Mouse (Mus musculus): ENCODE results near the gene Prr5l. TPM values are rescaled to one million over a fixed set of nuclear protein-coding genes. Genes with fewer than 3 reads are reported as not detected.
A peak's percentile ranks its signal among the peaks of the same experiment; 100 is the strongest.

Gene Prr5l
- polyA plus RNA-seq, 1 experiment, result 3.9 TPM

DNA sequence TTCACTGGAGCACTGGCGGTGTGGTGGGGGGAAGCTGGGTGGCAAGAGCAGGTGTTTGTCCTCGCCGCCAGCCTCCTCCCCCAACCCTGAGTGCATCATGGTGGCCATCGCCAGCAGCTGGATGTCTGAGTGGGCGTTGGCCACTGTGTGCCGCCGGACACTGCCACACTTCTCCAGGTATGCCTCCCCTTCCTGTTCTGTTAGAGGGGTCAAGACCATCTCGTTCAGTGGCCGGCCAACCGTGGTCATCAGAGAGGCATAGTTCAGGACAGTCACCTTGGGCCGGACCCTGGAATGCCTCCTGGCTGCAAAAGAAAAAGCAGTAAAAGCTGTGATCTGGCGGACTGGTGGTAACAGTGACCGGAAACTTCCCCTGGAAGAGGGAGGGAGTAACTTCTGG is 165.7 kb downstream of the Prr5l start:
- no peak overlapping the region for H3K4me3 ChIP-seq (ENCODE audit: insufficient read depth, low read length)
- no peak overlapping the region for H3K27ac ChIP-seq (ENCODE audit: insufficient read depth, low read depth, low read length)
- no peaks in the 10 kb centered on the region for H3K4me1 ChIP-seq (ENCODE audit: control insufficient read depth, insufficient read depth, low read length)
- TF ChIP-seq POLR2A (IDR thresholded peaks at IDR 0.05; ENCODE audit: borderline replicate concordance, low read depth, low read length), result no peak
- no peak for TF ChIP-seq CTCF (IDR thresholded peaks at IDR 0.05; ENCODE audit: low read depth, low read length)

DNA sequence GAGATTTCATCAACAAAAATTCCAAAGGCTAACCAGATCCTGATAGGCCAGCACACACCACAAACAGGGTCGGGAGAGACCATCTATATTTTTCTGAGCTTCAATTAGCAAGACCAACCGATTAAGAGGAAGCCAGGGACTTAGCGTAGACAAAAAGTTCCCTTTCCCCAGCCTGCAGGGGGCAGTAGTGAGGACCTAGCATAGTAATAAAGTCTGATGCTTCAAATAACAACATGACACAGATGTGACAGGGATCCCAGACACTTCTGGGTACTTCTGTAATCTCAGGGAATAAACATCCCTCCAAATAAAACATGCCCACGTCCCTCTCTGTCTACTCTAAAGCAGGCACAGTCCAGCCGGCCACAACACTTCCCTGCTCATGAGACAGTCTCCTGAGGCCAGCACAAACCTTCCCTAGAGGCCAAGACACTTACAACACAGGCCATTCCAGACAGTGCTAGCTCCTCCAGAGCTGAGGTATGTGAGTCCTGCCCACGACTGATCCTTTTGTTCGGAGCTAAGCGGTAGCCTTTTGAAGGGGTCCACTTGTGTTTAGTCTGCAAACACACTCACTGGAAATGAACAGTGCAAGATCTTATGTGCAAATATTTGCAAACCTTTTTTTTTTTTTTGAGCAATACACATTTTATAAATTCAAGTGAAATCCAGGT is 167.0 kb downstream of the Prr5l start:
- H3K4me3 ChIP-seq (ENCODE audit: insufficient read depth, low read length), result no peak overlapping the region
- TF ChIP-seq POLR2A (IDR thresholded peaks at IDR 0.05; ENCODE audit: borderline replicate concordance, low read depth, low read length) (no peak), CTCF (IDR thresholded peaks at IDR 0.05; ENCODE audit: low read depth, low read length) (no peak)
- H3K27ac ChIP-seq (ENCODE audit: insufficient read depth, low read depth, low read length), result no peak overlapping the region
- H3K4me1 ChIP-seq (ENCODE audit: control insufficient read depth, insufficient read depth, low read length), result no peaks in the 10 kb centered on the region

DNA sequence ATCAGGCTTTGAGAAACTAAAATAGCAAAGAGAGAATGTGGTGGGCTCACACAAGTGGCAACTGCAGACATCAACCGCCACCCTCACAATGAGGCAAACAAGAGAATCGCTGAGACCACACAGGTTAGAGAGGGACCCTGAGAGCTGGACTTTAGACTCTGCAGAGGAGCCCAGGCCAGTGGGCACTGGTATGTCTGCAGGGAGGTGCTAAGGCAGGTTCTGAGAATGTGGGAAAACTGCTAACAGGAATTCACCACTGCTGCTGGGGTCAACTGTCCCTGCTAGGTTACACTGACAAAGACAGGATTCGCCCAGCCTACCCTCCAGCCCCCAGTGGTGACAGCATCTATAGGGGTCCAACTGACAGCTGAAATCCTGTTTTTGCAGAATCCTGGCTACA is 171.2 kb downstream of the Prr5l start:
- Histone ChIP-seq H3K27ac (ENCODE audit: insufficient read depth, low read depth, low read length) (no peak overlapping the region), H3K4me3 (ENCODE audit: insufficient read depth, low read length) (no peak overlapping the region), H3K4me1 (ENCODE audit: control insufficient read depth, insufficient read depth, low read length) (no peaks in the 10 kb centered on the region)
- no peak for TF ChIP-seq CTCF (IDR thresholded peaks at IDR 0.05; ENCODE audit: low read depth, low read length)
- no peak for TF ChIP-seq POLR2A (IDR thresholded peaks at IDR 0.05; ENCODE audit: borderline replicate concordance, low read depth, low read length)

DNA sequence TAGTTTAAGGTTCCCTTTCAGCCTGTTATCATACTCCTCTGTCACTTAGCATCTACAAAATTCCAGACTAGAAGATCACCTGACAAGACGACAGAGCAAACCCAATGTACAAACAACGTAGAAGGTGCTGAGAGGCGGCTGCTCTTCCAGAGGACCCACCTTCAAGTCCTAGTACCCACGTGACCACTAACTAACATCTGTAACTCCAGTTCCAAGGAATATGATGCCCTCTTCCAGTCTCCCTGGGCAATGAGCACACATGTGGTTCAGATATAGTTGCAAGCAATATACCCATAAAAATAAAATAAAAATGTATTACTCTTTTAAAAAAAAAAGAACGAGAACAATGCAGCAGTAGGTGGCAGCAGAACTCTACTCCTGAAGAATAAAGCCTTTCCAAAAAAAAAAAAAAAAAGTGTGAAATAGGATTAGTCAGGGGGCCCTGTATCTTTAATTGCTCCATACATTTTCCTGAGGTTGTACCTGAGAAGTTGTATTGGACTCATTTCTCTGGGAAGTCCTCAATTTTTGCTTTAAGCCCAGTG is 176.8 kb downstream of the Prr5l start:
- TF ChIP-seq CTCF (IDR thresholded peaks at IDR 0.05; ENCODE audit: low read depth, low read length) (no peak), POLR2A (IDR thresholded peaks at IDR 0.05; ENCODE audit: borderline replicate concordance, low read depth, low read length) (no peak)
- H3K4me1 ChIP-seq (ENCODE audit: control insufficient read depth, insufficient read depth, low read length), result peaks cover 2% of the 10 kb centered on the region; the same call in 1 of the 2 replicates
- H3K27ac ChIP-seq (ENCODE audit: insufficient read depth, low read depth, low read length), result no peak overlapping the region
- H3K4me3 ChIP-seq (ENCODE audit: insufficient read depth, low read length), result no peak overlapping the region

DNA sequence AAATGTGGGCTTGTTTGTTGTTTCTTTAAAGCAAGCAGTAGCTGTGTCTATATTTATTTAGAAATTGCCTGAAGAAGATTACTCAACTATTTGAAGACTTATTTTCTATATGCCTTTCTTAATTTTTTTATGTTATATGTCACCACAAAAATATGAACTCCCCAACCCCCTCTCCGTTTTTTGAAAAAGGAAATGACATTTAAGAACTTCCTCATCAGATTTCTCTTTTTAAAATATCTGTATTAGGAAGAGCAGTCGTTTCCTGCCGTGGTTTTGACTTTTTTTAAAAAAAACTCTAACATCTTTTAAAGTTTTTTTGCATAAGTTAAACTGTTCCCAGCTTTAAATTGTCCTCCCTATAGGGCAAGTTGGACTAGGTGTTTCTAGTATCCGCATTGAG is 183.5 kb downstream of the Prr5l start:
- Histone ChIP-seq H3K4me3 (ENCODE audit: insufficient read depth, low read length) (no peak overlapping the region), H3K4me1 (ENCODE audit: control insufficient read depth, insufficient read depth, low read length) (peaks cover 34% of the 10 kb centered on the region), H3K27ac (ENCODE audit: insufficient read depth, low read depth, low read length) (peak overlapping the region; percentile 80)
- no peak for TF ChIP-seq POLR2A (IDR thresholded peaks at IDR 0.05; ENCODE audit: borderline replicate concordance, low read depth, low read length)
- TF ChIP-seq CTCF (IDR thresholded peaks at IDR 0.05; ENCODE audit: low read depth, low read length), result no peak

DNA sequence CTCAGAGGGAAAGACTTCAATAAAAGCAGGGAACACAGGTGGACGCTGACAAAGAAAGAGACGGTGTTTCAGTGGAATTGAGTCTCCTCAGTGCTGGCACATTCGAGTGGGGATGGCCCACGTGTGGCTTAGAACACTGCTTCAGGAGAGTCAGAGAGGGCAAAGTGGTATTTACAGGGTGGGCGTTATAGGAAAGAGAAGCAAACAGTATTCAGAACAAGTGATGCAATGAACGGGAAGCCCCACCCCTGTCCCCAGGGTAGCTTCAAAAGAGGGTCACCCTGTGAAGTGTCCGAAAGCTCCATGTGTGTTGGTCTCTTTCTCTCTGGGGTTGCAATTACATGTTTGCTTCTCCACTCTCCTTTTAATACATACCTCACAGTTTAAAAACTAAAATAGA is 187.2 kb downstream of the Prr5l start:
- Histone ChIP-seq H3K4me1 (ENCODE audit: control insufficient read depth, insufficient read depth, low read length) (peaks cover 32% of the 10 kb centered on the region), H3K4me3 (ENCODE audit: insufficient read depth, low read length) (no peak overlapping the region), H3K27ac (ENCODE audit: insufficient read depth, low read depth, low read length) (no peak overlapping the region)
- TF ChIP-seq POLR2A (IDR thresholded peaks at IDR 0.05; ENCODE audit: borderline replicate concordance, low read depth, low read length), result no peak
- no peak for TF ChIP-seq CTCF (IDR thresholded peaks at IDR 0.05; ENCODE audit: low read depth, low read length)

DNA sequence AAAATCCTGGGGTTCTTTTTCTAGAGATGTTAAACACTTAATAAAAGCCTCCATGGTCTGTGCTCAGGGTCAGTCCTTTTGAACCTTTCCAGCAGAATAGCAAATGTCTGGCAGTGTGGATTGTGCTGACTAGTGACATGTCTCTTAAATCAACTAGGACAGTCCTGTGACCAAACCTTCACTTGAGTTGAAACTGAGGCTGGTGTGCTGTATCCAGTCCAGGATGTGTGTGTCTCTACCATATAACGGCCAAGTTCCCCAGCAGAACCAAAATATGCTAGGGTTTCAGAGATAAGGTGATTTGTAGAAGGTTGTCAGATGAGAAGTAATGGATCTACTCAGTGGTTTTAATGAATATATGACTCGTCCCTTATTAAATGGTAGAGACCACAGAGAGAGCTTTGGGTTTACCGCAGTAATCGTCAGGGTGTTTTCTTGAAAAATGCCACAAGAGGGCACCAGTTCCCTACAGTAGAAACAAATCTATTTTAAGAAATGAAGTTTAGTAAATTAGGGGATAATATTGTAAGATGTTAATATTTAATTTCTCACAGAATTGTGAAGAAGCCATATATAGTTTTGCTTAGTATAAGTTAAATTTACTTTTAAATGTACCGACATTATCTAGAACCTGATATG is 189.1 kb downstream of the Prr5l start:
- TF ChIP-seq CTCF (IDR thresholded peaks at IDR 0.05; ENCODE audit: low read depth, low read length) (no peak), POLR2A (IDR thresholded peaks at IDR 0.05; ENCODE audit: borderline replicate concordance, low read depth, low read length) (no peak)
- Histone ChIP-seq H3K4me1 (ENCODE audit: control insufficient read depth, insufficient read depth, low read length) (peaks cover 22% of the 10 kb centered on the region), H3K4me3 (ENCODE audit: insufficient read depth, low read length) (no peak overlapping the region), H3K27ac (ENCODE audit: insufficient read depth, low read depth, low read length) (no peak overlapping the region)

DNA sequence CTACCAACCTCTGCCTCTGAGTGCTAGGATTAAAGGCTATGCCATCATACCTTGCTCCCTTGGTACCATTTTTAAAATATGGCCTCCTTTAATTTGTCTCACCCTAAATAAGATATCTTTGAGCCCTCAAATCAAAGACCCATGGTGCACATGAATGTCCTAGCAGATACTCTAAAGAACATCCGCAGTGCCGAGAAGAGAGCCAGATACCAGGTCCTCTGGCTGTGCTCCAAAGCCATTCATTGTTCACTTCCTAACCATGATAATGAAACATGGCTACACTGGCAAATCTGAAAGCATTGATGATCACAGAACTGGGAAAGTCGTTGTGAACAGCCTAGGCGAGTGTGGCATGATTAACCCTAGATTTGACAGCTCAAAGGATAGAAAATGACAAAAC is 189.8 kb downstream of the Prr5l start:
- TF ChIP-seq CTCF (IDR thresholded peaks at IDR 0.05; ENCODE audit: low read depth, low read length), result no peak
- no peak for TF ChIP-seq POLR2A (IDR thresholded peaks at IDR 0.05; ENCODE audit: borderline replicate concordance, low read depth, low read length)
- no peak overlapping the region for H3K4me3 ChIP-seq (ENCODE audit: insufficient read depth, low read length)

DNA sequence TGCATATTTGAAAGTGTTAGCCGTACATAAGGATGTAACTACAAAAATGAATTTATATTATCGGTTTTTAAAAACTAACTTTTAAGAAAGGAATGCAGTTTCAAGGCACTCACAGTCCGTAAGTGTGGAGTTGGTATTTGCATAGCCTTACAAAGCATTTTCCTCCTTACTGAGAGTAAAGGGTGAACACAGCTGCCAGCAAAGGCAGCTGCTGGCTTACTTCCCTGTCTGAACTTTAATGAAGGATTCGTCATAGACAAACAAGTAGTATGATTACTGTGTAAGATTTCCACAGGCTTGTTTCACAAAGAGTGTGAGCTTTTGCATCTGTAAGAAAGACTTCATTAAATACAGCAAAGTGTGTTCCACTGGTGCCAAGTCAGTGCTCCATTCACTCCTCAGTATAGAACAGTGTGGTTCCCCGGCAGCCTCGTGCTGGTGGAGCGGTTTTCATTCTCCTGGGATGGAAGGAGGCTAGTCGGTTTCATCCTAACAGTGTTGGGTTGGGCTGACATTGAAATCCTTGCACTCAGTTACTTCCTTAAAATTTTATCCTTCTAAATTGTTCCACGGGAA is 192.5 kb downstream of the Prr5l start:
- Histone ChIP-seq H3K27ac (ENCODE audit: insufficient read depth, low read depth, low read length) (no peak overlapping the region), H3K4me1 (ENCODE audit: control insufficient read depth, insufficient read depth, low read length) (no peaks in the 10 kb centered on the region), H3K4me3 (ENCODE audit: insufficient read depth, low read length) (no peak overlapping the region)
- TF ChIP-seq CTCF (IDR thresholded peaks at IDR 0.05; ENCODE audit: low read depth, low read length) (no peak), POLR2A (IDR thresholded peaks at IDR 0.05; ENCODE audit: borderline replicate concordance, low read depth, low read length) (no peak)

More for the DNA sequence above, 189.8 kb downstream of the Prr5l start:
- Histone ChIP-seq H3K4me1 (ENCODE audit: control insufficient read depth, insufficient read depth, low read length) (peaks cover 16% of the 10 kb centered on the region), H3K27ac (ENCODE audit: insufficient read depth, low read depth, low read length) (no peak overlapping the region)

DNA sequence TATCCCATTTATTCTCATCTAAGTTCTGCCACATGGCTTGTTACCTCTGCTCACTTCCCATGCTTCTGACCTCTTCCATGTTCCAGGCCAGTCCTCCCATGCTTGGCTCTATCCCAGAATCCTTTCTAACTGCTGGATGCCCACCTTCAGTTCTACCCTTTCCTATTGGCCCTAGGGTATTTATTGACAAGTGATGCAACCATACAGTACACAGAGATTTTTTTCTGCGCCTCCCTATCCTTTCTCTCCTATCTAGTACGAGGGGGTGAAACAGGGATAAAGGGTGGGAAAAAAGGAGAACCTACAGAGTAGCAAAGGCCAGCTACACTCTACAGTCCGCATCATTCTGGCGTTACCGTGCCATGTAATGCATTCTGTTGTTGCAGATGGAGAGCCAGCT is 194.8 kb downstream of the Prr5l start:
- no peak overlapping the region for H3K4me3 ChIP-seq (ENCODE audit: insufficient read depth, low read length)
- TF ChIP-seq CTCF (IDR thresholded peaks at IDR 0.05; ENCODE audit: low read depth, low read length) (no peak), POLR2A (IDR thresholded peaks at IDR 0.05; ENCODE audit: borderline replicate concordance, low read depth, low read length) (no peak)
- no peak overlapping the region for H3K27ac ChIP-seq (ENCODE audit: insufficient read depth, low read depth, low read length)
- H3K4me1 ChIP-seq (ENCODE audit: control insufficient read depth, insufficient read depth, low read length), result no peaks in the 10 kb centered on the region

Data from bone marrow macrophage, adult 2 months (primary cell).